Mouse (Mus musculus) liver, adult 2 months (tissue): ENCODE measurements around the gene Ndufb5.

Experiments used
- CTCF ChIP-seq: fragments of 200-500 bp; IDR thresholded peaks from 2 replicates; pipeline ENCODE4 v1.5.1; 2011; ENCODE audit warnings: low read depth, low read length, control low read depth
- POLR2A ChIP-seq: fragments of 200-500 bp; IDR thresholded peaks from 2 replicates; pipeline ENCODE4 v1.6.1; 2011; ENCODE audit warnings: low read length, control low read depth; ENCODE audit not compliant: insufficient read depth; ENCODE audit errors: extremely low read depth

DNA sequence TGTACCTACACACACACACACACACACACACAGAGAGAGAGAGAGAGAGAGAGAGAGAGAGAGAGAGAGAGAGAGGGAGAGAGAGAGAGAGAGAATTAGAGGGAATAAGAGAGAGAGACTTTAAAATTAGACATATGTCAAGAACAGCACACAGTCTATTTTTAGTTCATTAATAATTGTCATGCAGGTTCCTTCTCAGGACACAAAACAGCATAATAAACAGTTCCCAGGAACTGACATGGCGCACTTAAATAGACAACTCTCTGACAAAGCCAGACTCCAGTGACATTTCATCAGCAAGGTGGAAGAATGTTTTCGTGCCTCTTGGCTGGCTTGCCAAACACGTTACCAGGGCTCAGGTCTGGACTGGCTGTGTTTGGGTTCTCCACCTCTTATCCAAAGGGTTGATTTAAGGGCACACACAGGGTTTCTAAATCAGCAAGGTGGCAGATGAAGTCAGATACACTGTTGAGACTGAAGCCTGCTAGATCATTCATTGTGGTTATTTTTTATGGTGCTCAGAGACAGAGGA, 17.7 kb downstream of the Ndufb5 start:
- TF ChIP-seq POLR2A, result no peak
- TF ChIP-seq CTCF, result no peak
